17 mouse cellular contexts compared by ENCODE assay signal in the genomic region with DNA sequence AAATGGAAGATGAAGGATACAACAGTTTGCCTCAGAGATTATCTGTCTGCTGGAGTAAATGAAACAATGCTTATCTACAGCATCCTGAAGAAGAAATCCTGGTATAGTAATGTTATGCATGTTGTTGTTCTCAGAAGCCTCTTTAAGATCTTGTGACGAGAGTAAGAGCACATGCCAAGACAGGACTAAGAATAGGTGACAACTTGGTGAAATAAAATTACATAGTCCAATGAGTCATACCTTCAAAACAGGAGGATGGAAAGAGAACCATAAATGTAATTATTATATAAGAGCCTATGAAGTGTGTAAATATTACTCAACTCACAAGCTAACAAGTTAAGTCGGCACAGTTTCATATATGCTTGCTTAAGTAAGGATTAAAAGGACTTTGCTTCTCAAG.
"Had no signal": no experiment of that assay in that cellular context is flagged by ENCODE, and none has a peak within 500 bp of the region (broad histone marks: within the 10 kb centered on the region; RNA-seq: fewer than 3 reads in every experiment).

No protein-coding gene starts in this region.

- H3K4me1 ChIP-seq: liver, embryonic 15.5 days; lung, embryonic 15.5 days; megakaryocyte, embryonic 14.5 days; stomach, embryonic 15.5 days had no signal

- H3K36me3 ChIP-seq: liver, embryonic 15.5 days; lung, embryonic 15.5 days; stomach, embryonic 15.5 days had no signal

- H3K4me3 ChIP-seq: liver, embryonic 15.5 days; lung, embryonic 15.5 days; megakaryocyte, embryonic 14.5 days; stomach, embryonic 15.5 days had no signal

- H3K27ac ChIP-seq: liver, embryonic 15.5 days; lung, embryonic 15.5 days; macrophage; stomach, embryonic 15.5 days; stomach, postnatal 0 days had no signal

- ATAC-seq: liver, postnatal 0 days; lung, postnatal 0 days had no signal

- H3K4me2 ChIP-seq: liver, embryonic 15.5 days; lung, embryonic 15.5 days; midbrain, embryonic 11.5 days; stomach, embryonic 15.5 days had no signal

- H3K9me3 ChIP-seq: liver, embryonic 15.5 days; lung, embryonic 15.5 days; megakaryocyte, embryonic 14.5 days; stomach, embryonic 15.5 days had no signal

- H3K9ac ChIP-seq: liver, embryonic 15.5 days; liver, postnatal 0 days; lung, embryonic 15.5 days; stomach, embryonic 15.5 days had no signal

- DNase-seq: liver, postnatal 0 days; lung, adult 2 months; lung, postnatal 14 days; lung, postnatal 36 days; midbrain, embryonic 14.5 days; right cerebral cortex, postnatal 14 days; thymus, adult 18-20 months; thymus, postnatal 14 days; thymus, postnatal 36 days had no signal

- H3K27me3 ChIP-seq: liver, embryonic 15.5 days; lung, embryonic 15.5 days; megakaryocyte, embryonic 14.5 days; stomach, embryonic 15.5 days had no signal
